Mouse (Mus musculus): ENCODE results near the gene Spa17.

DNA sequence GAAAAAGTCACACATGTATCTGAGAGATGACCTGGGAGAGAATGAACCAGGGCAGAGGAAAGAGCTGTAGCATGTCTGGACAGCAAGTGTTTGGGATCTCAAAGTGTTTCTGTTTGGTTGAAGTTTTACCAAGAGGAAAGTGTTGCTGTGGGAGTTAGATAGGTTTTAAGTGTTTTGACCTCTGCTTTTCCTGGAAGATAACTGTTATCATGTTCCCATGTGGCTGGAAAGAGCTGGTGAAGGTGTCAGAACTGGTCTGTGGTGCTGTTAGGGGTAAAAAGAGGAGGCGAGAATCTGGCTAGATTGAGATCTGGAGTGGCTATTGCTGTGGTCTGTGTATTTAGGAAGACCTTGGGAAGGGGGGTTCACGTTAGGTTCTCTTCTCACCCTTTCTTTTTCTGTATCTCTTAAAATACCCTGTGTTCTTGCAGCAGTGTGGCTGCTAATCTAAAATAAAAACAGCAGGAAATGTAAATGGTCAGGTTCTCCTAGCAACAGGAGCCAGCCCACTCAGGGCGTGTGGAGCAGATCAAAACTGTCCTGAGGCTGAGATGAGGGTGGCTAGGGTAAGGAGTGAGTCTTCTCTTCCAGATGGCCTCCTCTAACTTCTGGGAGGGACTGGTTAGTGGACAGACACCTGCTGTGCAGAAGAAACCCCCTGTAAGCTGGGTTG, 41.2 kb downstream of the Spa17 start:
- no peak for TF ChIP-seq CTCF (conservative IDR thresholded peaks at IDR 0.05; ENCODE audit: insufficient read depth, insufficient read length, low read depth, low read length)
- TF ChIP-seq POLR2A (IDR thresholded peaks at IDR 0.05; ENCODE audit: low read depth, low read length) = no peak
